Mouse (Mus musculus) heart, postnatal 10 days (tissue): ENCODE results near the gene Hs2st1. TPM values are rescaled to one million over a fixed set of nuclear protein-coding genes. Genes with fewer than 3 reads are reported as not detected.
A peak's percentile ranks its signal among the peaks of the same experiment; 100 is the strongest.

Source experiments
- DNase-seq, 2 experiments: peaks; one replicate each; pipeline ENCODE4 v3.0.0; 2021
- intact Hi-C: fragments of 180-260 bp; cut with DNase I; formaldehyde crosslinking; loops from one replicate; pipeline ENCODE4 v1.15.1; 2025
- total RNA-seq, 2 experiments: library from RNA; stranded (reverse); gene quantifications; 2 replicates each; pipeline ENCODE4 v1.2.3; 2021

Hs2st1 gene
- total RNA-seq, 2 experiments from 2014 or later, result 17.0 to 19.7 TPM

DNA sequence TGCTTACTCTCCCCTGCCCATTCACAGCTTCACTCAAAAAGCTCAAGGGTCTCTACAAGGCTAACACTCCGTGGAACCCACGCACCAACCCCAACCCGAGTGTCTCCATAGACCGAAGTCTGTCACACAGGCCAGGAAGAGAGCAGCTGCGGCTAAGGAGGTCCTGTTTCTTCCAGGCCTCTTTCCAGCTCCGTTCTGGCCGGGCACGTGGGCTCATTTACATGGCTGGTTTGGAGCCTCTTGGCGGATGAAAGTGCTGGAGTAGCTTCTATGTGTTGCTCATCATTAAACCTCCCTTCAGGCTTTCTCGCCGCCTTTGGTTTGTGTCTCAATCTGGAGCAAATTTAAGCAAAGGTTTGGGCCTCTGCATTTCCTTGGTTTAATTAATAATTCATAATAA, 164.7 kb downstream of the Hs2st1 start:
- intact Hi-C loops, result no loop called here
- DNase-seq, result no peak

DNA sequence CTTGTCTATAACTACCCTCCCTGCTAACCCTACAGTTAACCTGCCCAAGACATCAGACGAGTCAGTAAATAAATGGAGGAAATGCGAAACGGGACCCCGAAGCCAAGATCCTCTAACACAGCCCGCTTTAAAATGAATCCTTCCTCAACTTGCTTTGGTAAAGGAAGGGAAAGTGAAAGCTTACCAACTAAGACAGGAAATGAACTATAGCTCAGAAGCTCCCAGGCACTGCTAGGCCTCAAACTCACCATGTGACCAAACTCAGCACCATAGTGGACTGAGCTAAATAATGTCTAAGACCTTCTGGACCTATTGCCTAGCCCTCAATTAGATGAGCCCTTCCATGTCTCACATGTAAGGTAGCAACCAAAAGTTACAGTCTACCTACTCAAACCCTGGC, 168.7 kb downstream of the Hs2st1 start:
- no peak for DNase-seq
- intact Hi-C loops, result no loop called here

DNA sequence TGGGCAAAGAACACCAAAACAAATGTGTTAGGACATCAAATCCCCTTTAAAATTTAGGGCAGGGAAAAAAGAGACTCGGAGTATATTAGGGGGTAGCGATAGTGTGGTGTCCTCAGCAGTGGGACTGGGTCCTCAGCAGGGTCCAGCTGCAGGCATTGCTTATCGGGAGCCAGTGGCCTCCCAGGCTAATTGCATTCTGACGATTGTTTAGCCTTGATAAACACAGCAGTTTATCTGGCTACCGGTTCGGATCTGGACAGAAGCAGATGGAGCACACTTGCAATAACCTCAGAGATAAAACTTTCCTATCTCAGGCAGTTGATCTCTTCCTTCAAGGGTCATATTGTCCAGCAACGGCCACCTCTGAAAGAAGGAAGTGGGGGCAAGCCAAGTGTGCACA, 169.1 kb downstream of the Hs2st1 start:
- no peak for DNase-seq
- intact Hi-C loops, result no loop called here

DNA sequence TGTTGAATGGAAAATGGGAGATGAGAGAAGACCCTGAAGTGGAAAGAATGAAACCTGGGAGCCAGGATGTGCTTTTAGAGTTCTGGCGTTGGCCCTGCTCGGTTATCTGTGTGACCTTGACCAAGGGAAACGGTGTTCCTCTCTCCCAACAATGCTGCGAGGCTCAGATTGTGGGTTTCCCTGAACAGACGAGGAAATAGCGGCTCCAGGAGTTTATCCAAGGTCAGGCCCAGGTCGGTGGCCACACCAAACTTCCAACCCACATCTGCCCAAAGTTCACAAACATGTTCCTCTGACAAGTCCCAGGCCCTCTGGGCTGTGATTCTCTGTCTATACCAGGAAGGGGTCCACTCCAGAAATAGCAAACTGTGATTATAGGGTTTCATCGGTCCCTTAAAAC, 169.6 kb downstream of the Hs2st1 start:
- intact Hi-C loops, result no loop called here
- peak; percentile 38 to 41 for DNase-seq

- DNase-seq, result peak; percentile 84 to 93
- intact Hi-C loops, result no loop called here
Measured at GRCm38 (mm10) chr3:144399358-144400096, 170.5 kb downstream of the Hs2st1 start.

GRCm38 (mm10) chr3:144398166-144398565, 171.8 kb downstream of the Hs2st1 start:
- intact Hi-C loops, result no loop called here
- no peak for DNase-seq

- no peak for DNase-seq
- intact Hi-C loops, result no loop called here
Measured at GRCm38 (mm10) chr3:144396478-144396877, 173.5 kb downstream of the Hs2st1 start.

- DNase-seq, result no peak
- intact Hi-C loops, result no loop called here
Measured at GRCm38 (mm10) chr3:144394454-144394943, 175.5 kb downstream of the Hs2st1 start.

DNA sequence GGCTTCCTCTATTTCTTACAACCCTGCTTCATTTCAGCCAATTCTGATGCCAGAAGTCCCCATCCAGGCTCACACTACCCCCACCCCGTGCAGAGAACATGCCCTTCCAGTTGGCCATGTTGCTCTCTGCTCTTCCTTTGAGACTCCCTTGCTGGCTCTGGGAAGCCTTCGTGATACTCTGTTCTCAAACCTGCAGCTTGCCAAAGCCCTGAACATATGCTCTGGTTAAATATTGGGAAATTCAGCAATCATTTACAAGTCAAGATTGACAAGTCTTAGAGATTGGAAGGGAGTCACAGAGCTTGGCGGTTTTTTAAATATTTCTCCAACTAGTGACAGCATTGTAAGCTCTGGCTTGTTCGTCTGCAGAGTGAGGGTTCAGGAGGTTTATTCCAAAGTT, 183.5 kb downstream of the Hs2st1 start:
- intact Hi-C loops, result loop anchor here (10.0 kb wide), 1 partner anchor 792 kb away; no protein-coding TSS in a partner anchor
- no peak for DNase-seq

DNA sequence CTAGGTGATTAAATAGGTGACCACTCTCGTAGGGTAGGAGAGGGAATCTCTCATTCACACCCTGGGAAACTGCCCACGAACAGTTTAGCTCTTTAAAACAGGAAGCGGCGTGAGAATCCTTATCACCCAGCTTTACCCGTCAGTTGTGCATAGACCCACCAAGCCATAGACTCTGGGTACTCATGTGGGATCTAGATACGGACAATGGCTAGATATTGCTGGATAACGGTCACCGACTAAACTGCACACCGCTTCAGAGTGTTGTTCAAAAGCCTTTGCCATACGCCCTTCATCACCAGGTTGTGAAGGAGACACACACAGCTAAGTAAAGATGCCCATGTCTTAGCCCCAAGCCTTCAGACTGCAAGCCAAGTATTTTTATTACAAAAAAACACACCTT, 185.3 kb downstream of the Hs2st1 start:
- intact Hi-C loops, result loop anchor here (10.0 kb wide), 1 partner anchor 790 kb away; no protein-coding TSS in a partner anchor
- no peak for DNase-seq

DNA sequence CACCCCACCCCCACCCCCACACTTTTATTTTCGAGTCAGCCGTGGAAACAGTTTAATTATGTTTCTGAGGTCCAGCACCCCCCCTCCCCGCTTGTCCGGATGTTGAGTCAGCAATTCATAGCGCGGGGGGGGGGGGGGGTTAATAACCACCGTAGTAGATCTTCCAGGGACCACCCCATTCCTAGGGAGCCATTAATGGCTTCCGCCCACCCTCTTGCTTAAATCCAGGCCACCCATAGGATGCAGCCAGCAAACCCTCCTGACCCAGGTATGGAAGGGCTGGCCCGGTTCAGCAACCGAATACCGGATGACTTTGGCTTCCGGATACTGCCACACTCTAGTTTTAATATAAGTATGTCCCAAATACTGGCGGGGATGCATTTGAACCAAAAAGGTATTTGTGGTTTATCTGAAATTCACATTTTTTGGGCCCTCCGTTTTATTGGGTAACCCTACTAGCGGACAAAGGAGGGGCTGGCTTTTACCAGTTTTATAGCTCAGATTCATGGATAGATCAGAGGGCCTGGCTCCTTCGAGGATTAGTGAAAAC, 188.5 kb downstream of the Hs2st1 start:
- intact Hi-C loops, result loop anchor here (10.0 kb wide), 1 partner anchor 787 kb away; no protein-coding TSS in a partner anchor
- DNase-seq, result no peak

GRCm38 (mm10) chr3:144380921-144381320, 189.1 kb downstream of the Hs2st1 start:
- intact Hi-C loops, result loop anchor here (10.0 kb wide), 1 partner anchor 786 kb away; no protein-coding TSS in a partner anchor
- peak; percentile 82 to 86 for DNase-seq

DNA sequence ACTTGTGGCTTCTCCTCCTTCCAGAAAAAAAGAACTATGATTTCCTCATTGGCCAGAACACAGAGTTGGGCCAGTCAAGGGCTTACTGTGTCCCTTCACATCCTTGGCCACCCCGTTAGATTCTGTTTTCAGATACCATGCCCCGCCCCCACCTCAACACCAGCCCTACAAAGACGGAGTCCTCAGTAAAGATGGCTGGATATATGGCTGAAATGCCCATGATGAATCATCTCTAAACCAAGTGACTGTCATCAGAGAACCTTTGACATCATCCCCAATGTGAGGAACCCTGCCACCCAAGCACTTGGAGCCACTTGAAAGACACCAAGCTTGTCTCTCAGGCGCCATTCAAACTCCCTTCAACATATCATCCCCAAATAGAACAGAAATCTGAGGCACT, 190.2 kb downstream of the Hs2st1 start:
- DNase-seq, result no peak
- intact Hi-C loops, result loop anchor here (10.0 kb wide), 1 partner anchor 785 kb away; no protein-coding TSS in a partner anchor

Other genes starting within 250 kb of the Hs2st1 start
- 100 to 1,000 TPM; 208 to 218 TPM for gene Selenof, start 123 bp upstream of the Hs2st1 start, total RNA-seq
- gene Sh3glb1, start 150.2 kb upstream of the Hs2st1 start, total RNA-seq, result 100 to 1,000 TPM; 288 to 292 TPM
- 1 to 10 TPM; 4.8 to 5.8 TPM for gene Clca3a1, start 190.8 kb upstream of the Hs2st1 start, total RNA-seq
- gene Clca3a2, start 249.3 kb upstream of the Hs2st1 start, total RNA-seq, result 1 to 10 TPM; 1.2 to 1.9 TPM